Mouse (Mus musculus): ENCODE measurements around the gene Abcg1. TPM values are rescaled to one million over a fixed set of nuclear protein-coding genes. Genes with fewer than 3 reads are reported as not detected.

Abcg1 gene
- polyA plus RNA-seq, 1 experiment, result 12.8 TPM

DNA sequence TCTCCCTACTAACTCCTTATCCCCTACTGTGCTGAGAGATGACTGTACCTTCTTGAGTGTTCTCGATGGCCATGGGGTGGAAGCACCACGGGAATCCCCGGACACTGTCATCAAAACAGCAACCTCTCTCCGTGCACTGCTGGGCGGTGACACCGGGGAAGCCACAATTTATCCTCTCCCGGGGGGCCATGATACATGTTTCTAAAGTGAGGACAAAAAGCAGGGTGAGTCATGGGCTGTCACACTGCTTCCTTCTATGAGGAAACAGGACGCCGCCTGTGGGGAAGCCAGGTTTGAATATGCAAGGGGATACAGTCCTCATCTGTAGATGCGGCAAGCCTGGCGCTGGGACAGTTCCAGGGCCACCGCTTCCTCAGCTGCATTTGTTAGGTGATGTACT, 105.1 kb downstream of the Abcg1 start:
- TF ChIP-seq POLR2A (IDR thresholded peaks at IDR 0.05; ENCODE audit: borderline replicate concordance, extremely low read depth, insufficient read depth, insufficient read length, poor library complexity, severe bottlenecking), result no peak
- no peak for DNase-seq (ENCODE audit: low read depth)

DNA sequence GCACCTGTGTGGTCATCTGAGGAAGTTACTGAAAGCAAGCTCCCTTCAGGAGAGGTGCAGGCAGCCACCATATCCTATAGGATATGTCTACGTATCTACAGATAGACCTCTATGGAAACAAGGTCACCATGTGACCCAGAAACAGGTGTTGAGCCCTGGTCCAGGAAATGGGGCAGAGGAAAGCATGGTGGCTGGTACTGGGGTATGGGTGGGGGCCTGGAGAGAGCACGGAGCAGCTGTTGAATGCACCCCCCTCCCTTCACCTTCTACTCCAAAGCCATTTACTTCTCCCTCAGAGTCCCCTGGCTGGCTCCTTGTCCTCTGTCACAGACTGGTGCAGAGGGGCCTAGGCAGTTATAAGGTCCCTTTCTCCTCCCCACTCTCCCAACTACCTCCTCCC, 106.3 kb downstream of the Abcg1 start:
- DNase-seq (ENCODE audit: low read depth), result no peak
- TF ChIP-seq CTCF (IDR thresholded peaks at IDR 0.05; ENCODE audit: borderline replicate concordance, extremely low read depth, insufficient read depth, insufficient read length) (no peak), POLR2A (IDR thresholded peaks at IDR 0.05; ENCODE audit: borderline replicate concordance, extremely low read depth, insufficient read depth, insufficient read length, poor library complexity, severe bottlenecking) (no peak)

DNA sequence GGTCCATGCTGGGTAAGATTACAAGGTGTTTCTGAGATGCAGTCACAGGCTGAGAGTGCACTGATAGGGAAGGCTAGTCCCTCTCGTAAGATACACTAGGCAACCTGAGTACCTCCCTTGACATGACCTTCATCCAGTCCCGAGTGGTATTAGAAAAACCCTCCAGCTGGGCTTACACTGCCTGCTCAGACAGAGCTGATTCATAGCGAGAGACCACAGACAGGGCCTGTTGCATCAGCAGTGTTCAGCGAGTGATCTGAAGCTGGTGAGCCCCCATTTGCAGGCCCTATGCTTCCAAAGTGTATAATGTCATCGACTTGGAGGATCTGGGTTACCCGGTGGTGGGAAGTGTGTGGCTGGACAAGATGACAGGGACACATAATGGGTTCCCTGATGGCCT, 107.7 kb downstream of the Abcg1 start, which contains the start of gene Tff1:
Tff1 (minus strand) TSS at position 151 of the 400 bp plus-strand sequence.
- DNase-seq (ENCODE audit: low read depth), result no peak
- no peak for TF ChIP-seq POLR2A (IDR thresholded peaks at IDR 0.05; ENCODE audit: borderline replicate concordance, extremely low read depth, insufficient read depth, insufficient read length, poor library complexity, severe bottlenecking)
- no peak for TF ChIP-seq CTCF (IDR thresholded peaks at IDR 0.05; ENCODE audit: borderline replicate concordance, extremely low read depth, insufficient read depth, insufficient read length)

Other genes starting within 250 kb of the Abcg1 start
- gene Glp1r, start 155.9 kb upstream of the Abcg1 start, polyA plus RNA-seq (2012; rRNA removed), result 0.25 and 0.49 TPM in 2 replicates
- gene Umodl1, start 103.0 kb upstream of the Abcg1 start, polyA plus RNA-seq (2012; rRNA removed), result 0.04 and 0.10 TPM in 2 replicates
- 0.97 and 1.1 TPM in 2 replicates for gene Tff3, start 72.0 kb downstream of the Abcg1 start, polyA plus RNA-seq (2012; rRNA removed)
- not detected in 2 replicates for gene Tff2, start 86.6 kb downstream of the Abcg1 start, polyA plus RNA-seq (2012; rRNA removed)
- gene Tff1, start 107.6 kb downstream of the Abcg1 start, polyA plus RNA-seq (2012; rRNA removed), result not detected in 2 replicates
- not detected in 2 replicates for gene Tmprss3, start 141.3 kb downstream of the Abcg1 start, polyA plus RNA-seq (2012; rRNA removed)
- gene Ubash3a, start 150.2 kb downstream of the Abcg1 start, polyA plus RNA-seq (2012; rRNA removed), result 0.03 TPM in 1 of 2 replicates, not detected in the other
- 0.59 and 3.3 TPM in 2 replicates for gene Rsph1, start 219.7 kb downstream of the Abcg1 start, polyA plus RNA-seq (2012; rRNA removed)
- 19.7 and 21.3 TPM in 2 replicates for gene Slc37a1, start 229.1 kb downstream of the Abcg1 start, polyA plus RNA-seq (2012; rRNA removed)